Mouse (Mus musculus): ENCODE results near the gene Gja10.

Gene Gja10

DNA sequence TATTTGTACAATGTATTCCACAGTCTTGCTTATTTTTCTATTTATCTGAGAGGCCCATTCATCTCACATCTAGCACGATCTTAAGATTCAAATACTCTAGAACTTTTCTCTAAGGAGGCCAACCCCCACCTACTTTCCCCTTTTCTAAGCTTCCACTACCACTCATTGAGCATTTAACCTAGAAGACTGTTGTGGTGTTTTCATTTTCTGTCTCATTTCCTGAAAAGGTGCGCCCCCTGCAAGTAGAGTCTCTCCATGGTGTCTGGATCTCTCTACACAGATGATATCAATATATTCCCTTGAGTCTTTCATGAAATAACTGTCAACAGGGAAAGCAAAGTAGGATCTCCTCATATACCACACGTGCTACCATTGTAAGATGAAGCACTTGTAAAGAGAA lies at the start of gene Gja10:
Gja10 (minus strand) TSS at position 101 of the 400 bp plus-strand sequence.
- DNase-seq = no peak

DNA sequence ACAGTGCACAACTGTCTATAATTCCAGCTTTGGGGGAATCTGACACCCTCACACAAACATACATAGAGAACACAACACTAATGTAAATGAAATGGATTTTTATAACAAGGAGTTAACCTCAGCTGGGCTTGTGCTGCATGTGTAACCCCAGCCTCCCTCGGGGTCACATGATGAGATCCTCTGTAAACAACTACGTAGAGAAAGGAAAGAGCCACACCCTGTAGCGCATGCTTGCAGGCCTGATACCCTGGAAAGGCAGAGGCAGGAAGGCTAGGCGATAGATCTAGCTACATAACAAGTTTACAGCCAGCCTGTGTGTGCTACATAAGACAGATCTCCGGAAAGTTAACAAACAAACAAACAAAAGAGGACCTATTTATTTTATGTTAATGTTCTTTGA lies 49.1 kb upstream of the Gja10 start:
- DNase-seq = no peak

DNA sequence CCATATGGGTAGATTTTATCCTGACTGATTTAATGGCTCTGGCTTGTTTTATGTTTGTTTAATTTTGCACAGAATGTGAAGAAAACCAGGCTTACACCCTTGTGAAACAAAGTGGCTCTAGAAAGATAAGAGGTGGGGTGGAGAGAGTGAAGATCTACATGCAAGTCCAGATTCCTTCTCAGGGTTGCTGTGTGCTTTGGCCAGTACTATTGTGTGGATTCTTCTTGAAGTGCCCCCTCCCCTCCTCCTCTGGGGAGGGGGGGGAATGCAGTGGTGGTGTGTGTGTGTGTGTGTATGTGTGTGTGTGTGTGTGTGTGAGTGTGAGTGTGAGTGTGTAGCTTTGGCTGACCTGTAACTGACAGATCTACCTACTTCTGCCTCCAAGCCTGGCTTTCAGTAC lies 19.1 kb upstream of the Gja10 start:
- DNase-seq = no peak

DNA sequence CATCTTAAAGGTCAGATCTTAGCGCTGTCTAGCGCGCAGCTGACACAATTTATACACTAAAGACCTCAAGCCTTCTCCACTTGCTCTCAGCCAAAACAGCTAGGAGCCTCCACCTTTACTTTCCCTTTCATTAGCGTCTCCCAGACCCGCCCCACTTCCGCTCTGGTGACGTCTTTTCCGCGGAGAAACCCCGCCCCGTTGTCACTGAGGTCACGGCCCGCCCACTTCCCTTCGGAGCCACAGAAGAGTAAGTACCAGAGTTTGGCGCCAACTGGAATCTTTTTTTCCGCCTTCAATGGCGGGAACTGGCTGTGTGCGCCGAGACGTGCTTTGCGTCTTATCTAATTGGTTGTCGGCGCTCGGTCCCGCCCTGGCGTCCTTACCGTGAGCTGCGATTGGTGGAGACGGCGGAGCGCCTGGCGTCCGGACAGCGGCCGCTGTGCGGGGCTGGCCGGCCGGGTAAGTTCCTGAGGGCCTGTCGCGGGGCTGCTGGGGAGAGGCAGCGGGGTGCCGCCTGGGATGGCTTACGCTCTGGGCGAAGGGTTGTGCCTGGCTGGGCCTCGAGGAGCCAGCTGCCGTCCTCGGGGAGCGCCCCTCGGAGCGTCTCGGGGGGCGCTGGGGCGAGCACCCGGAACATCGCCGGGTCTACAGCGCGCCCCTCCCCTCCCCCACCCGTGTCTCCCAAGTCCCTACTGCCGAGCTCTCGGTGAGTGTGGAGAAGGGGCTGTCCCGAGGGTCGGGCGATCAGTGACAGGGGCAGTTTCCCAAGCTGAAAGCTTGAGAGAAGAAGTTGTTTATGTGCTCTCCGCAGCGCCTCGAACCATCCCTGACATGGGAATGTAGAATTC lies 12.7 kb upstream of the Gja10 start, which contains the start of gene Casp8ap2:
Casp8ap2 (plus strand) TSS at position 418 of the 848 bp plus-strand sequence.
- DNase-seq = peak; percentile 100

- peak; percentile 70 to 74 for DNase-seq
Observed at GRCm38 (mm10) chr4:32601135-32601534, 1.4 kb downstream of the Gja10 start.

DNA sequence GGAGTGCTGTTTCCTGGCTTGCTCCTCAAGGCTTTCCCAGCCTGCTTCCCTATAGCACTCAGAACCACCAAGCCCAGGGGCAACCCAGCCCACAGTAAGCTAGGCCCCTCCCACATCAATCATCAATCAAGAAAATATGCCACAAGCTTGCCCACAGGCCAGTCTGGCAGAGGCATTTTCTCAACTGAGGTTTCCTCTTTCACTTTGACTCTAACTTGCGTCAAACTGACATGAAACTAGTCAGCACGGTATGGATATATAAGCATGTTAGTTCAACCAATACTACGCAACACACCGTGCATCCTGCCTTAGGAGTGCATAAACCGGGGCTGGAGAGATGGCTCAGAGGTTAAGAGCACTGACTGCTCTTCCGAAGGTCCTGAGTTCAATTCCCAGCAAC lies 14.3 kb downstream of the Gja10 start:
- peak; percentile 38 to 50 for DNase-seq

- peak; percentile 26 to 28 for DNase-seq
Observed at GRCm38 (mm10) chr4:32587543-32587942, 15.0 kb downstream of the Gja10 start.

DNA sequence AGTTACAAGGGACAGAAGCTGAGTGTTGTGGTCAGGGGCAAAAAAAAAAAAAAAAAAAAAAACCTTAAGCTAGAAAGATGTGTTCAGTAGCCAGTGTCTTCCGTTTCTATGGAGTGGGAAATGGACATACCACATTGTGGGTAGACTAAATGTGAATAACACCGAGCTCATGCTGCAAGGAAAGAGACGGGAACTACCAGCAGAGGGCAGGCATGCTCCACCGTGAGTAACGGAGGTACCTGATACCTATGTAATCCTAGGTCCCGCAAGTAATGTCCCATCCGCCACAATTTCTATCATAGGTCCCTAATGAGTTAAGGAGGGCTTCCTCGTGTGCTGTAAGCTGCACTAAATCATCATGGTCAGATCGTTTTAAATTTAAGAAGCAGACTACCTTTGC lies 16.0 kb downstream of the Gja10 start:
- DNase-seq = peak; percentile 81 to 82

DNA sequence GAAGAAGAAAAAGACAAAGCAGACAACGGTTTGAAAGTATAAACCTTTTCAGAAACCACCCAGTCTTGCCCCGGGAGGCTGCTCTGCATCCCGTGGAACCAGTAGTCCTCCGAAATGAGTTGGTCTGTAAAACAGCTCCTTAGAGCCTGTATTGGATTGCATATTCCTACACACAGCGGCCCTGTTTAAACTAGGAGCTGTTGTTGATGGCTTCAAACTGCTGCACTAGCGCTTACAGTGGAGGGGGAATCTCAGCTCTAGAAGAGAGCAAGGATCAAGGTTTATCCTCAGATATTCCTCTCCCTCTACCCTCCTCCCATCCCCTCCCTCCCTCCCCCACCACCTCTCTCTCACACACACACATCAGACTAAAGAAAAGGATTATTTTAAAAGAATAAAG lies 18.4 kb downstream of the Gja10 start:
- no peak for DNase-seq

GRCm38 (mm10) chr4:32579850-32580249 lies 22.7 kb downstream of the Gja10 start:
- DNase-seq = no peak

GRCm38 (mm10) chr4:32575165-32575564 lies 27.4 kb downstream of the Gja10 start:
- DNase-seq = peak; percentile 38 to 51

DNA sequence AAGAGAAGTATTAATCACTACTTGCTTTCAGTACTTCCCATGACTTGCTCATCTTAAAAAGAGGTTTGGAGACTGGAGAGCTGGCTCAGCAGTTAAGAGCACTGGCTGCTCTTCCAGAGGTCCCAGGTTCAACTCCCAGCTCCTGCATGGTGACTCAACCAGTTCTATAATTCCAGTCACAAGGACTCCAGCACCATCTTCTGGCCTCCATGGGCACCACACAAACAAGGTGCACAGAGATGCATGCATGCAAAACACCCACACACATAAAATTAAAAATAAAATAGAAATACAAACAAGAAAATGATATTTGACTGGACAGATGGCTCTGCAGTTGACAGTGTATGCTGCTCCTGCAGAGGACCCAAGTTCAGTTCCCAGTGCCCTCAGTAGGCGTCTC lies 28.0 kb downstream of the Gja10 start:
- DNase-seq = peak in 1 of 2 experiments; percentile 24

DNA sequence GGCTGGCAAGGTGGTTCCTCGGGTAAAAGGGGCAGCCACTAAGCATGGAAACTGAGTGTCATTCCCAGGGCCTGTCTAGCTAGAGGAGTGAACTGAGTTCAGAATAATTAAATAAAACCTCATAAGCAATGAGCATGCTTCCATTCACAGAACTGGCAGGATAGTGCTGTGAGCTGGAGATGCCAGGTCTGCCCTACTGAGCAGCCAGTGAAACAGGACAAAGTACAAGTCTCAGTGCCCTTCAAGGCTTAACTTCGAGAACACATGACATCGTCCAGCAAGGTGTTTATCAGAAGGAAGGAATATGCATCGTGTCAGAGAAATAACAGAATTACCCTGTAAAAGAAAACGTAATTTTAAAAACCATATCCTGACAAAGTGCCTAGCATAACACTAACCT lies 29.0 kb downstream of the Gja10 start:
- DNase-seq = no peak

DNA sequence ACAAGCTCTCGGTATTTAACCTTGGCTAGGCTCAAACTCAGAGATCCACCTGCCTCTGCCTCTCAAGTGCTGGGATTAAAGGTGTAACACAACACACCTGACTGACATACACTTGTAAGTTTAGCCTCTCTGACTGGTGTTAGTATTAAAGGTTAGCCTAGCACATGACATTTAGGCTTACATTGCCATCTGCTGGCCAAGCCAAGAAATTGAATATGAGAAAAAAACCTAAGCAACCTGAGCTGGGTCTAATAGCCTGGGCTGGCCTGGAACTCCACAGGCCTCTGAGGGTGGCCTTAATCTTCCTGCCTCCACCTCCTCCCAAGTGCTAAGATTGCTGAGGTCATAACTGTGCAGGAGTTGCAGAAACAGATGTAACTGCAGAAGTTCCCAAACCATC lies 30.4 kb downstream of the Gja10 start:
- peak; percentile 63 to 66 for DNase-seq

- DNase-seq = no peak
Observed at GRCm38 (mm10) chr4:32571441-32571840, 31.1 kb downstream of the Gja10 start.

DNA sequence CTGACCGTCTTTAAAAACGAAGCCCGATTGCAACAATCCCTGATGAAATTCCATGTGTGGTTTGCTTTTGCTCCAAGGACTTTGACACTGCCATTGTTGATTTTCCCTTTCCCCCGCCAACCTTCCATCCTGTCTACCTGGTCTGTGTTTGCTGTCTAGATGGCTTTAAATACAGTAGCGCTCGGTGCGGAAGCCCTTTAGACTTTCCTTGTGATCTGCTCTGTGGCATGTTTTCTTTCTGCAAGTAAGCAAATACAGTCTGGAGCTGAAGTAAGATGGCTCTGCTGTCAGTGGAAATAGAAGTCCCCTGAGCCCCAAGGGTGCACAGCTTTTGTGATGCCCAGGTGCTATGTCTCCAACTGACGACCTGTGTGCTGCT lies 31.6 kb downstream of the Gja10 start:
- DNase-seq = no peak

GRCm38 (mm10) chr4:32569995-32570938 lies 32.3 kb downstream of the Gja10 start:
- DNase-seq = no peak

- no peak for DNase-seq
Observed at GRCm38 (mm10) chr4:32569054-32569453, 33.5 kb downstream of the Gja10 start.

GRCm38 (mm10) chr4:32564918-32565317 lies 37.6 kb downstream of the Gja10 start:
- DNase-seq = peak; percentile 74 to 76

DNA sequence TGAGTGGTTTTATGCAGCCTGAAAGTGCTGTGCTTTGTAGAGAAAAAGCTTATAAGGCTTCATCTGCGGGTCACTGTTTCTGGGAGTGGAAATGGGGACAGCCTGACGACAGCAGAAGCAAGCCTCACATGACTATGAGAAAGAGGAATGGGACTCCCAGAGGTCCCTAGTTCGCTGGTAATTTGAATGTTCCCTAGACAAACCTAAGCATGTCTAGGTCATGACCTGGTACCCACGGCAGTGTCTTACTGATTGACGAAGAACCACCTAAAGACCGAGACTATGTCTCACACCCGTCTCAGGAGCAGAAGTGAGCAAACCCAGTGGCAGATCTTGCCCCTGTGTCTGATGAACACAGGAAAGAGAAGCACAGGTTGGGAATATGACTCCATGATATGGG lies 38.1 kb downstream of the Gja10 start:
- peak; percentile 53 to 60 for DNase-seq

- no peak for DNase-seq
Observed at GRCm38 (mm10) chr4:32562319-32563115, 40.0 kb downstream of the Gja10 start.

DNA sequence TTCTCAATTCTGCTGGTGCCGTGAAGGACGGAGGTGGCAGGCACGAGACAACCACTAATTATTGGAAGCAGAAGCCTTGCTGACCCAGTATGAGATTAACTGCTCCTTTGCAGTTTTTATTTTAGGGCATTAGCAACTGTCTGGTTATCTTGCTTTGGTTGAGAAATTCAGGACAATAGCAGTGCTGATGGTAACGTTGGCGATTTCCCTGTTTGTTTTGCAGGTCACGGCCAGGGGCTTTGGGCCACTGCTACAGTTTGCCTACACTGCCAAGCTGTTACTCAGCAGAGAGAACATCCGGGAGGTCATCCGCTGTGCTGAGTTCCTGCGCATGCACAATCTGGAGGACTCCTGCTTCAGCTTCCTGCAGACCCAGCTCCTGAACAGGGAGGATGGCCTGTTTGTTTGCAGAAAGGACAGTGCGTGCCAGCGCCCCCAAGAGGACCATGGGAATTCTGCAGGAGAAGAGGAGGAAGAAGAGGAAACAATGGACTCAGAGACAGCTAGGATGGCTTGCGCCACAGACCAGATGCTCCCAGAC lies 40.9 kb downstream of the Gja10 start:
- no peak for DNase-seq
